Mouse (Mus musculus) ES-Bruce4 (cell line): ENCODE measurements around the gene Ntn5.

Source experiments
- CTCF ChIP-seq: IDR thresholded peaks from one replicate; pipeline ENCODE4 v1.8.1; 2011; ENCODE audit warnings: low read depth, low read length
- POLR2A ChIP-seq: IDR thresholded peaks from one replicate; pipeline ENCODE4 v1.8.1; 2011; ENCODE audit warnings: low read length; ENCODE audit not compliant: insufficient read depth

- TF ChIP-seq CTCF (no peak), POLR2A (no peak)
These were observed 40.0 kb downstream of the Ntn5 start for GRCm38 (mm10) chr7:45723781-45724180.
